ENCODE assay signal across 24 mouse cellular contexts in genomic region chr1:87106536-87106935, GRCm38 (mm10). TPM values are rescaled to one million over a fixed set of nuclear protein-coding genes. Genes with fewer than 3 reads are reported as not detected.
"Had no signal": no experiment of that assay in that cellular context is flagged by ENCODE, and none has a peak within 500 bp of the region (broad histone marks: within the 10 kb centered on the region; RNA-seq: fewer than 3 reads in every experiment).

No protein-coding gene starts in this region.

- H3K27me3 ChIP-seq: midbrain, embryonic 12.5 days; neural tube, embryonic 12.5 days; stomach, embryonic 15.5 days had no signal

- H3K4me1 ChIP-seq: midbrain, embryonic 12.5 days; neural tube, embryonic 12.5 days; stomach, embryonic 15.5 days had no signal

- H3K4me3 ChIP-seq: midbrain, embryonic 10.5 days; midbrain, embryonic 12.5 days; neural tube, embryonic 12.5 days; stomach, embryonic 15.5 days had no signal

- H3K27ac ChIP-seq: liver, embryonic 14.5 days; midbrain, embryonic 10.5 days; midbrain, embryonic 12.5 days; neural tube, embryonic 12.5 days; stomach, embryonic 15.5 days; stomach, postnatal 0 days had no signal

- H3K4me2 ChIP-seq: lung, embryonic 14.5 days; midbrain, embryonic 12.5 days; neural tube, embryonic 12.5 days; stomach, embryonic 15.5 days had no signal

- H3K36me3 ChIP-seq: midbrain, embryonic 10.5 days; midbrain, embryonic 12.5 days; neural tube, embryonic 12.5 days; stomach, embryonic 15.5 days had no signal

- DNase-seq: lung, adult 18-20 months; lung, embryonic 14.5 days; lung, postnatal 4 days; midbrain, embryonic 14.5 days; right cerebral cortex, postnatal 14 days; thymus, adult 2 months; thymus, postnatal 25 days; thymus, postnatal 4 days had no signal

- H3K9me3 ChIP-seq: midbrain, embryonic 10.5 days; midbrain, embryonic 12.5 days; neural tube, embryonic 12.5 days; stomach, embryonic 15.5 days had no signal

- H3K9ac ChIP-seq: liver, embryonic 14.5 days; lung, embryonic 14.5 days; midbrain, embryonic 12.5 days; neural tube, embryonic 12.5 days; stomach, embryonic 15.5 days had no signal

RNA-seq across cellular contexts. Expression of gene Alpi, which starts 5.1 kb away (rescaled TPM):
- total RNA-seq: megakaryocyte, adult 5-6 weeks; megakaryocyte-erythroid progenitor cell, adult 5-6 weeks; monocyte, adult 5-6 weeks; neutrophil, adult 5-6 weeks had no signal
- polyA plus RNA-seq: liver, embryonic 14.5 days; lung, embryonic 14.5 days; lung, embryonic 16.5 days; midbrain, embryonic 10.5 days; midbrain, embryonic 12.5 days; midbrain, embryonic 14.5 days; midbrain, postnatal 0 days; neural tube, embryonic 12.5 days; neural tube, embryonic 14.5 days; spleen, adult 2 months had no signal

RNA-seq across cellular contexts. Expression of gene Alppl2, which starts 16.8 kb away (rescaled TPM):
- total RNA-seq: megakaryocyte, adult 5-6 weeks; megakaryocyte-erythroid progenitor cell, adult 5-6 weeks; midbrain, postnatal 0 days; monocyte, adult 5-6 weeks; neutrophil, adult 5-6 weeks had no signal
- polyA plus RNA-seq: liver, embryonic 14.5 days; liver, embryonic 16.5 days; lung, embryonic 14.5 days; lung, embryonic 16.5 days; midbrain, embryonic 10.5 days; midbrain, embryonic 12.5 days; midbrain, embryonic 14.5 days; midbrain, postnatal 0 days; neural tube, embryonic 12.5 days; neural tube, embryonic 14.5 days; spleen, adult 2 months; stomach, embryonic 15.5 days; stomach, postnatal 0 days; urinary bladder, adult 2 months had no signal

RNA-seq across cellular contexts. Expression of gene Akp3, which starts 18.2 kb away (rescaled TPM):
- total RNA-seq: megakaryocyte, adult 5-6 weeks; megakaryocyte-erythroid progenitor cell, adult 5-6 weeks; monocyte, adult 5-6 weeks; neutrophil, adult 5-6 weeks had no signal
- polyA plus RNA-seq: liver, embryonic 14.5 days; liver, embryonic 16.5 days; lung, embryonic 14.5 days; lung, embryonic 16.5 days; midbrain, embryonic 10.5 days; midbrain, embryonic 12.5 days; midbrain, embryonic 14.5 days; midbrain, postnatal 0 days; neural tube, embryonic 12.5 days; neural tube, embryonic 14.5 days; spleen, adult 2 months; stomach, embryonic 15.5 days; urinary bladder, adult 2 months had no signal

RNA-seq across cellular contexts. Expression of gene Ecel1, which starts 49.8 kb away (rescaled TPM):
- total RNA-seq: megakaryocyte, adult 5-6 weeks; megakaryocyte-erythroid progenitor cell, adult 5-6 weeks; monocyte, adult 5-6 weeks; neutrophil, adult 5-6 weeks had no signal
